Mouse (Mus musculus): Measurements from ENCODE around the gene Tceal8. TPM values are rescaled to one million over a fixed set of nuclear protein-coding genes. Genes with fewer than 3 reads are reported as not detected.
A peak's percentile ranks its signal among the peaks of the same experiment; 100 is the strongest.

Gene Tceal8
- polyA plus RNA-seq, 1 experiment = 63.0 TPM

DNA sequence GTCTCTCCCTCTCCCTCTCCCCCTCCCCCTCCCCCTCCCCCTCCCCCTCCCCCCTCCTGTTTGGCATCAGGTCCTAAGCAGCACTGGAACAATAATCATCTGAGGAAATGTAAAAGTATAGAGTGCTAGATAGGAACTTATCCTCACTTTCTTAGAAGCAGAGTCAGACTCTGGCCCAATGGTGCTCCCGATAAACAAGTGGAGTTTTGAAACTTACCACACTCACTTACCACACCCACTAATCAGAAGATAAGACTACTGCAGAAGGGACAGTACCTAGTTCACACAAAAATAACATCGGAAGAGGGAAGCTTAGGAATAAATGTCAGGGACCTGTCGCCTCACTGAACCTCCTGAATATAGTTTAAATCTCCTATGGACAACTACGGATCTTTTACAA lies 36.6 kb downstream of the Tceal8 start:
- no peak for TF ChIP-seq CTCF (IDR thresholded peaks at IDR 0.05; ENCODE audit: extremely low read depth, insufficient read depth, low read length)
- TF ChIP-seq POLR2A (IDR thresholded peaks at IDR 0.05; ENCODE audit: extremely low read depth, insufficient read depth, low read length) = no peak
- no peaks in the 10 kb centered on the region for H3K4me1 ChIP-seq (ENCODE audit: control insufficient read depth, insufficient read depth, low read length)
- no peak overlapping the region for H3K27ac ChIP-seq (ENCODE audit: insufficient read depth, low read length)
- H3K4me3 ChIP-seq (ENCODE audit: insufficient read depth, low read length) = no peak overlapping the region

DNA sequence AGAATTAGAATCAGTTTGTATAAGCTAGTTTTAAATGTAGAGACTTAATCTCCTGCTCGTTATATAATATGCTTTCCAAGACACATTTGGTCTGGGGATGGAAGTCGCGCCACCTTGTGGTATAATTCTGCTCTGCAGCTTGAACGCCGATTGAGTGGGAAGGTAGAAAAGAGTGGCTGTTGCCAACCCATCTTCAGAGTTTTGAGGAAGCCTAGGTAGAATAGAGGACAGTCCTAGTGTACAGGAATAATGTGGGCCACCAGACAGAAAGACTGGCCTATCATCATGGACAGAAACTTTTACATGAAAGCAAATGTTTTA lies 44.4 kb downstream of the Tceal8 start:
- Histone ChIP-seq H3K27ac (ENCODE audit: insufficient read depth, low read length) (no peak overlapping the region), H3K4me3 (ENCODE audit: insufficient read depth, low read length) (no peak overlapping the region)

DNA sequence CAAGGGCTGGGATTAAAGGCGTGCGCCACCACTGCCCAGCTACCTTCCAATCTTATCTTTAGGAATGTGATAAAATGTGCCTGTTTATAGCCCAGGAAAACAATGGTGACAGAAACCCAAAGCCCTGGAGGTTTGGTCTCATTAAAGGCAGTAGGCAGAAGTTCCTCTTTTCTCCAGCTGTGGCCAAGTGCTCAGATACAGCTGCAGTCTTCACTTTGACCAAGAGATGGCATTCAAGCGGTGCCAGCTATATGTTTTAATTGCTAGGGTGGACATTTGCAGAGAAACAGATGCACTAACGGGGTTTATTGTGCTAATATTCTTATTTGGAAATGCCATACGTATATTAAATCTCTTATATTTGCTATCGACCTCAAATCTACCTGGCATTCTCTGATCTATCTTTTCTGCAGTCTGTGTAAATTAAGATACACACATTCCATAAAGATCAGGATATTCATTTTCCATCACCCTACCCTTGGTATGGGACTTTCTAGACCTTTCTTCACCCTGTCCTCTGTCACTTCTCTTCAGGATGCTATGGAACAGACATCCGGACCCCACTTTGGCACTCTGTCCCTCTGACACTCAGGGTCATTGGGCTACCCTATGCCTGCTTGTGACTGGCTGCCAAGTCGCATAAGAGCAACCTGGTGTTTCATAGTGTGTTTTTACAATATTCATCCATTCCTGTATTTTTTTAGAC lies 45.0 kb downstream of the Tceal8 start:
- Histone ChIP-seq H3K4me1 (ENCODE audit: control insufficient read depth, insufficient read depth, low read length) (peaks cover 1% of the 10 kb centered on the region; the same call in 1 of the 2 replicates), H3K4me3 (ENCODE audit: insufficient read depth, low read length) (no peak overlapping the region), H3K27ac (ENCODE audit: insufficient read depth, low read length) (no peak overlapping the region)
- TF ChIP-seq POLR2A (IDR thresholded peaks at IDR 0.05; ENCODE audit: extremely low read depth, insufficient read depth, low read length) (no peak), CTCF (IDR thresholded peaks at IDR 0.05; ENCODE audit: extremely low read depth, insufficient read depth, low read length) (0 out of 2 replicates have a peak, but pooled peaks have one; percentile 13)

More for the DNA sequence above, 44.4 kb downstream of the Tceal8 start:
- H3K4me1 ChIP-seq (ENCODE audit: control insufficient read depth, insufficient read depth, low read length) = peaks cover 1% of the 10 kb centered on the region; the same call in 1 of the 2 replicates
- peak; percentile 59 for TF ChIP-seq CTCF (IDR thresholded peaks at IDR 0.05; ENCODE audit: extremely low read depth, insufficient read depth, low read length)
- no peak for TF ChIP-seq POLR2A (IDR thresholded peaks at IDR 0.05; ENCODE audit: extremely low read depth, insufficient read depth, low read length)

Other genes with a start within 250 kb of the Tceal8 start
- 79.4 and 82.0 TPM in 2 replicates for gene Arxes2, start 178.5 kb downstream of the Tceal8 start, polyA plus RNA-seq (2012; rRNA removed)
- gene Arxes1, start 139.0 kb downstream of the Tceal8 start, polyA plus RNA-seq (2012; rRNA removed) = 16.7 and 17.4 TPM in 2 replicates
- 326 and 347 TPM in 2 replicates for gene Bex2, start 104.1 kb downstream of the Tceal8 start, polyA plus RNA-seq (2012; rRNA removed)
- gene Nxf3, start 87.1 kb downstream of the Tceal8 start, polyA plus RNA-seq (2012; rRNA removed) = 0.09 and 0.23 TPM in 2 replicates
- 22.9 and 23.4 TPM in 2 replicates for gene Bex4, start 33.3 kb downstream of the Tceal8 start, polyA plus RNA-seq (2012; rRNA removed)
- 162 and 186 TPM in 2 replicates for gene Tceal5, start 31.5 kb upstream of the Tceal8 start, polyA plus RNA-seq (2012; rRNA removed)
- gene Tceal7, start 42.4 kb upstream of the Tceal8 start, polyA plus RNA-seq (2012; rRNA removed) = 1.4 and 1.7 TPM in 2 replicates
- gene Bex1, start 43.2 kb upstream of the Tceal8 start, polyA plus RNA-seq (2012; rRNA removed) = 88.0 and 94.0 TPM in 2 replicates
- gene Tceal9, start 72.7 kb upstream of the Tceal8 start, polyA plus RNA-seq (2012; rRNA removed) = 104 TPM in 2 replicates
- 440 and 459 TPM in 2 replicates for gene Bex3, start 97.9 kb upstream of the Tceal8 start, polyA plus RNA-seq (2012; rRNA removed)

All from cortical plate, adult 2 months (tissue).